Mouse (Mus musculus): ENCODE data around the gene Smchd1.

Smchd1 gene

GRCm38 (mm10) chr17:71310486-71311339 lies 164.4 kb downstream of the Smchd1 start:
- DNase-seq (ENCODE audit: low read depth, low spot score), result no peak

DNA sequence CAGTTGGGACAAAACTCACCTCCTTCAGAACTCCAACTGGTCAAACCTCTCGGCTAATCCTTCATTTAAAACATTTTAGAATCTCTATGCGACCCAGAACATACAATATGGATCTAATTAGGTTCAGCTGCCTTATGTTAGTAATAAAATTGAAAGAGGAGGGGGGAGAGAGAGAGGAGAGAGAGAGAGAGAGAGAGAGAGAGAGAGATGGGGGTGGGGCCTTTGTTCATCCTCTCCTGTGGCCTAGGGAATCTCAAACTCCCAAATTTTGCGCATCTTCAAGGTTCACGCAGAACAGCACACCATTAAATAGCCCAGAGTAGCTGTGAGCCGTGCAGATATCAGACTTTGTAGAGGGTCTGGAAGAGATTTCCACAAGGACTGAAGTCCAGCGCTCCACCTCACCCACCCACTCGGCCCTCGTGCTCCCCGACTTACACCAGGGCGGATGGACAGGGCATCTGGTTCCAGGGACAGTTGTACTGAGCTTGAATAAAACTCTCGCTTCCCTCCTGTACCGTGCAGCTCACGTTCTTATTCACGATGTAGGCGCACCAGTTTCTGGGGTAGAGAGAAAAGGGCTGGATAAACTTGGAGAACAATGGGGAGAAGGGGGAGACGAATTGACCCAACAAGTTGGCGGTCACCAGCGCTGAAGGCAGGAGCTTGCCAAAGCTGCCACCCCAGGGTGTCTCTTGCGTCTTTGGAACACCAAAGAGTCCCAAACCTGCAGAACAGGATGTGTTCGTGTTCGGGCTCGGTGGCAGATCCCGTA lies 165.2 kb downstream of the Smchd1 start:
- no peak for DNase-seq (ENCODE audit: low read depth, low spot score)

GRCm38 (mm10) chr17:71309141-71309540 lies 166.0 kb downstream of the Smchd1 start:
- DNase-seq (ENCODE audit: low read depth, low spot score), result no peak

- no peak for DNase-seq (ENCODE audit: low read depth, low spot score)
Measured at GRCm38 (mm10) chr17:71308296-71308695, 166.8 kb downstream of the Smchd1 start.

DNA sequence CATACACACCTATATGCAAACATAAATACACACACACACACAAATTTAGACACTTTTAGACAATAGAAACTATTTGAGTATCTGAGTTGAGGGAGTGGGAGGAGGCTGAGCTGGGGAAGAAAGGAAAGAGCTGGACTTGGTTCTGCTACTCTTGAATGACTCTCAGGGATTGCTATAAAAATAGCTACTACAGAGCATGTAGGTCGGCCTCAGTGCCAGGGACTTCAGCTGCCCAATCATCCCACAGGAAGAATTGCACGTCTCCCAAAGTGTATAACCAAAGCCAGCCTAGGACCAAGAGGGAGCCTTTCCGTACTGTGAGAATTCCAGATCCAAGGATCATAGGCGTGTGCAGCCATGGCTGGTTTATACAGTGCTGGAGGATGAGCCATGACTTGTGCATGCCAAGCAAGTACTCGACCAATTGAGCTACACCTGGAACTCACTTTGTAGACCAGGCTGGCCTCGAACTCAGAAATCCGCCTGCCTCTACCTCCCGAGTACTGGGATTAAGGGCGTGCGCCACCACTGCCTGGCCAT lies 167.8 kb downstream of the Smchd1 start:
- DNase-seq (ENCODE audit: low read depth, low spot score), result no peak

DNA sequence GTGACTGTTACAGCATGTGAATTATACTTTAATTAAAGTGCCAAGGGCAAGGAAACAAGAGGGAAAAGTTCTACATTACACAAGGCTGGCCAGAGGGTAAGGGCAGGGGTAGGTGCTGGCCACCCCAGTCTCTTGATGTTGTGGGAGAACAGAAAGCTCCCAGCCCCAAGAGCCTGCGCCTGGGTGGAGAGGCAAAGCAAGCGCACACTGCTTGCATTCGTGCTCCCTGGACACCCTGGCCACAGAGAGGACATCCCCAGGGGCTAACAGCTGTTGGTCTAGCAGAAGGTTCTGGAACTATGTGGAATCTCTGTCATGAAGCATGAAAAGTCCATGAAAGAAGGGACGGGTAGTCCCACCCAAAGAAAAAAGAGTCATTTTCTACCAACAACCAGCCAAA lies 168.4 kb downstream of the Smchd1 start:
- DNase-seq (ENCODE audit: low read depth, low spot score), result no peak

GRCm38 (mm10) chr17:71306091-71306490 lies 169.1 kb downstream of the Smchd1 start:
- DNase-seq (ENCODE audit: low read depth, low spot score), result no peak

DNA sequence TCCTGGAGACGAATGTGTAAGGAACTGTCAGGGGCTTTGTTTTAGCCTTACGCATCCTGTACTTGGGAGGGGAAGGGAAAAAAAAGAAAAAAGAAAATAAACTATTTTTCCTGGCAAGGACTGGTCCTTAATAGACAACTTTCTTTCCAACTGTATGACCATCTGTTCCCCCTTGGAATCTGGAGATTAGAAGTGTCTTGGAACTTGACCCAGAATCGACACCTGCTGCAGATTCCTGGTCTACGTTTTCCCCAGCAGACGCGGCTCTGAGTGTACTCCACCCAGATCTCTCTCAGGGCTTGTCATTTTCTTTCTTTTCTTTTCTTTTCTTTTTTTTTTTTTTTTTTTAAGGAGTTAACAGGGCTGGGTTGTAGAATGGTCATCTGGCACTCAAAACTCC lies 171.7 kb downstream of the Smchd1 start:
- no peak for DNase-seq (ENCODE audit: low read depth, low spot score)

DNA sequence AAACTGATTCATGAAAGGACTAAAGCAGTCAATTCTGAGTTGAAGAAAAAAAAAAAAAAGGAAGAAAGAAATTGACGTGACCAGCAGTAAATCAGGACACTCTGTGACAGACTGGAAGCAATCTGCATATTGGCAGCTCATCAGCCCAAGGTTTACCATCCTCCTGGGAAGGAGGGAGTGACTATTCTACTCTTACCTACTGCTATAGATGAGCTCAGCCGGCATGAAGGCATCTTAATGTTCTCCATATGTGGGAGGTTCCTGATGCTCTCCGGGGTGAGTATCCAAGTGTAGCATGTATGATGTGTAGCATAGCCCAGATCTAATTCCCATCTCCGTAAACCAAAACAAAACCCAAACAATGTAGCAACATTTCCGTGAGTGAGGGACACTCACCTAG lies 173.7 kb downstream of the Smchd1 start:
- DNase-seq (ENCODE audit: low read depth, low spot score), result no peak

DNA sequence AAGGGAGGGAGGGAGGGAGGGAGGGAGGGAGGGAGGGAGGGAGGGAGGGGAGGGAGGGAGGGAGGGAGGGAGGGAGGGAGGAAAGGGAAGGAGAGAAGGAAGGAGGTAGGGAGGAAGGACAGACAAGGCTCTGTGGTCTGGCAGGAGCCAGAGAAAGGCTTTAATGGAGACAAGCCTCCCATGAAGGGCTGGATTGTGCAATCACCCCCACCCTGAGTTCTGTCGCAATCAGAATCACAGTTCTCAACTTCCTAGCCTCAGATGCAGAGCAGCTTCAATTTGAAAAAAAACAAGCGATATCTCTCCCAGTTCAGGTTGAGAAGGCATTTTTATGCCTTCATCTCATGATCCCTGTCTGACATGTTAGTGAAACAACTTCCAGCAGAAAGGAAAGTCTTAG lies 174.8 kb downstream of the Smchd1 start:
- no peak for DNase-seq (ENCODE audit: low read depth, low spot score)

DNA sequence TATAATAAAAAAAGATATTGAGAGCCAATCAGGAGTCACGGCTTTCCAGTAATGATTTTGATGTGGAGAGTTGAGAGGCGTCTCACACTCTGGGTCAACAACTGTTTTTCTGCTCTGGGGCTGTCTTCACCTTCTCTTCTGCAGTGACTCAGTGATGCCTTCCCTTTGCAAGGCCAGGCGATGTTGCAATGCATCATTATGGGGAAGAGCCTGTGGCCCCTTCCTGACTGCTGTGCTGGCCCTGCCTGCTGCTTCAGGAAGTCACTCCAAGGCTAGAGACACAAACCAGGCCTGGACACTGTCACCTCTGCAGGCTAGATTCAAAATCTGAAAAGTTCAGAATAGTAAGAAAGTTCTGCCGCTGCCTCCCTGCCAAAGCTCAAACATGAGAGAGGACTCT lies 175.3 kb downstream of the Smchd1 start:
- no peak for DNase-seq (ENCODE audit: low read depth, low spot score)

DNA sequence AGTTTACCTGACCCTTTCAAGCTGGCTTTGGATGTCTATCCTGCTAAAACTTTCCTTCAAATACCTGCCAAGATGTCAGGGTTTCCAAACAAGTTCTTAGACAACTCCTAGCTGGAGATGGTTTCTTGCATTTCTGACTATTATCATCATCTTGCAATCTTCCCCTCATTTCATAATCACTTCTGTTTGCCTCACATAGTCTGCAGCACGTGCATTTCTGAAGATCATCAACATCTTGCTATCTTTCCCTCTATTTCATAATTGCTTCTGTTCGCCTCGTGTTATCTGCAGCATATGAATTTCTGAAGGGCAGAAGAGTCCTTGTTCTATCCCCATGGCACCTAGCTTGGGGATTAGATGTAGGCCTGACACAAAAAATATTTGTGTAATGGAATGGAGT lies 180.6 kb downstream of the Smchd1 start:
- no peak for DNase-seq (ENCODE audit: low read depth, low spot score)

Data from brain, embryonic 18.5 days (tissue).